In genomic region chr10:99265011-99265694, GRCm38 (mm10) we compare ENCODE assay signal across 8 mouse cellular contexts. TPM values are rescaled to one million over a fixed set of nuclear protein-coding genes. Genes with fewer than 3 reads are reported as not detected.
DNase-seq lines count a peak whose midpoint lies in the region; ATAC-seq and TF ChIP-seq lines count a peak whose summit lies in the region.

No protein-coding gene starts in this region.

- H3K4me2 ChIP-seq in embryonic facial prominence, embryonic 13.5 days = peak overlapping the region; percentile 86
- peak overlapping the region; percentile 85 for H3K4me2 ChIP-seq in hindbrain, embryonic 13.5 days
- H3K4me2 ChIP-seq in liver, embryonic 14.5 days (ENCODE audit: low read depth) = peak overlapping the region; percentile 50
- peak overlapping the region; percentile 93 for H3K4me2 ChIP-seq in neural tube, embryonic 11.5 days (ENCODE audit: low read depth)

- H3K4me3 ChIP-seq in embryonic facial prominence, embryonic 13.5 days = peak overlapping the region; percentile 74
- peak overlapping the region; percentile 55 for H3K4me3 ChIP-seq in hindbrain, embryonic 13.5 days
- H3K4me3 ChIP-seq in liver, embryonic 14.5 days (ENCODE audit: insufficient read depth in 1 of 2, low read depth in 2 of 2, low read length in 2 of 2) = peak overlapping the region; percentile 52 to 56
- H3K4me3 ChIP-seq in neural tube, embryonic 11.5 days (ENCODE audit: low read depth, low read length) = peak overlapping the region; percentile 52

- no peaks in the 10 kb centered on the region for H3K9me3 ChIP-seq in embryonic facial prominence, embryonic 13.5 days
- H3K9me3 ChIP-seq in hindbrain, embryonic 13.5 days = no peaks in the 10 kb centered on the region
- H3K9me3 ChIP-seq in liver, embryonic 14.5 days (ENCODE audit: control insufficient read depth, low read length) = no peaks in the 10 kb centered on the region
- H3K9me3 ChIP-seq in neural tube, embryonic 11.5 days (ENCODE audit: control insufficient read depth, low read length) = no peaks in the 10 kb centered on the region

- WGBS in embryonic facial prominence, embryonic 13.5 days = 2% methylated on average over 7 of the region's 7 CpGs
- 2% methylated on average over 7 of the region's 7 CpGs for WGBS in hindbrain, embryonic 13.5 days
- WGBS in liver, embryonic 14.5 days (ENCODE audit: insufficient replicate concordance) = 7% methylated on average over 7 of the region's 7 CpGs
- 2% methylated on average over 7 of the region's 7 CpGs for WGBS in neural tube, embryonic 11.5 days

- H3K9ac ChIP-seq in embryonic facial prominence, embryonic 13.5 days = peak overlapping the region; percentile 93
- H3K9ac ChIP-seq in hindbrain, embryonic 13.5 days = peak overlapping the region; percentile 89
- peak overlapping the region; percentile 16 for H3K9ac ChIP-seq in liver, embryonic 14.5 days (replicated peaks)
- H3K9ac ChIP-seq in neural tube, embryonic 11.5 days (ENCODE audit: low read length) = peak overlapping the region; percentile 69

- DNase-seq in thymus, postnatal 0 days (ENCODE audit: low spot score) = peak; percentile 27
- no peak for DNase-seq in thymus, postnatal 36 days
- DNase-seq in liver, embryonic 14.5 days (ENCODE audit: low read depth in 3 of 3, low spot score in 3 of 3) = no peak
- peak; percentile 65 for DNase-seq in neural tube, embryonic 11.5 days (ENCODE audit: low spot score)
- DNase-seq in spleen, adult 12 weeks (ENCODE audit: low spot score) = no peak
- DNase-seq in cerebellum, adult 18-20 months = no peak

- peaks cover 5% of the 10 kb centered on the region; the same call in 1 of the 2 replicates for H3K36me3 ChIP-seq in embryonic facial prominence, embryonic 13.5 days
- H3K36me3 ChIP-seq in hindbrain, embryonic 13.5 days = peaks cover 5% of the 10 kb centered on the region
- no peaks in the 10 kb centered on the region for H3K36me3 ChIP-seq in liver, embryonic 14.5 days (replicated peaks; ENCODE audit: control insufficient read depth, insufficient read depth, low read depth)
- H3K36me3 ChIP-seq in neural tube, embryonic 11.5 days (ENCODE audit: control insufficient read depth, insufficient read depth, low read length) = no peaks in the 10 kb centered on the region

- ATAC-seq in embryonic facial prominence, embryonic 13.5 days (ENCODE audit: insufficient number of reproducible peaks, insufficient read depth, low FRiP score, low TSS enrichment, low read depth) = no peak
- no peak for ATAC-seq in hindbrain, embryonic 13.5 days (ENCODE audit: low FRiP score)
- no peak for ATAC-seq in liver, embryonic 14.5 days (ENCODE audit: insufficient read depth)
- no peak for ATAC-seq in neural tube, embryonic 11.5 days (ENCODE audit: insufficient read depth, low FRiP score, low TSS enrichment)

- TF ChIP-seq EP300 in liver, embryonic 14.5 days (IDR thresholded peaks at IDR 0.05; ENCODE audit: low read depth) = 0 out of 2 replicates have a peak, but pooled peaks have one; percentile 11

- H3K27me3 ChIP-seq in embryonic facial prominence, embryonic 13.5 days = no peaks in the 10 kb centered on the region
- peaks cover 30% of the 10 kb centered on the region for H3K27me3 ChIP-seq in hindbrain, embryonic 13.5 days
- H3K27me3 ChIP-seq in liver, embryonic 14.5 days (ENCODE audit: control insufficient read depth, insufficient read depth, low read length) = peaks cover 41% of the 10 kb centered on the region
- 0 out of 2 replicates have a peak, but pooled peaks cover 2% of the 10 kb centered on the region for H3K27me3 ChIP-seq in neural tube, embryonic 11.5 days (ENCODE audit: control insufficient read depth, insufficient read depth, low read length)

- no peak for TF ChIP-seq CTCF in liver, embryonic 14.5 days (IDR thresholded peaks at IDR 0.05; ENCODE audit: low read depth)

- peak overlapping the region; percentile 98 for H3K27ac ChIP-seq in embryonic facial prominence, embryonic 13.5 days
- H3K27ac ChIP-seq in hindbrain, embryonic 13.5 days = peak overlapping the region; percentile 91
- no peak overlapping the region for H3K27ac ChIP-seq in liver, embryonic 14.5 days
- peak overlapping the region; percentile 80 for H3K27ac ChIP-seq in neural tube, embryonic 11.5 days (ENCODE audit: low read depth, low read length)

- H3K4me1 ChIP-seq in embryonic facial prominence, embryonic 13.5 days = peaks cover 54% of the 10 kb centered on the region
- H3K4me1 ChIP-seq in hindbrain, embryonic 13.5 days (replicated peaks) = peaks cover 58% of the 10 kb centered on the region
- H3K4me1 ChIP-seq in liver, embryonic 14.5 days (replicated peaks; ENCODE audit: control insufficient read depth in 2 of 2, insufficient read depth in 2 of 2, low read length in 1 of 2) = peaks cover 0 to 2% of the 10 kb centered on the region in 2 experiments; a peak in 1 of 4 replicates
- peaks cover 42% of the 10 kb centered on the region for H3K4me1 ChIP-seq in neural tube, embryonic 11.5 days (ENCODE audit: control insufficient read depth, insufficient read depth, low read length)

RNA-seq across cellular contexts. Expression of gene Dusp6, which starts 2.1 kb away (rescaled TPM):
- 33.7 and 34.4 TPM in 2 replicates for polyA plus RNA-seq in thymus, postnatal 0 days (2015; fragmentation: Nextera tagmentation; extraction: Ambion mirVana)
- polyA plus RNA-seq in embryonic facial prominence, embryonic 13.5 days (2015; fragmentation: Nextera tagmentation; extraction: Ambion mirVana) = 61.9 and 73.3 TPM in 2 replicates
- 27.2 and 27.7 TPM in 2 replicates for polyA plus RNA-seq in hindbrain, embryonic 13.5 days (2015; fragmentation: Nextera tagmentation; extraction: Ambion mirVana)
- polyA plus RNA-seq in liver, embryonic 14.5 days (2012; rRNA removed) = 6.5 and 8.3 TPM in 2 replicates
- 9.5 and 10.3 TPM in 2 replicates for polyA plus RNA-seq in liver, embryonic 14.5 days (2014; fragmentation: Nextera tagmentation; extraction: Ambion mirVana)
- 57.5 and 62.0 TPM in 2 replicates for polyA plus RNA-seq in neural tube, embryonic 11.5 days (2014; fragmentation: Nextera tagmentation; extraction: Ambion mirVana)

Comparison
In these comparisons a context has a peak if more than half of its experiments do, and no peak if none do; other contexts are left out.
1. DNase-seq: peak in thymus, postnatal 0 days (single experiment) and neural tube, embryonic 11.5 days (single experiment); none in thymus, postnatal 36 days (0 of 2), liver, embryonic 14.5 days (0 of 3), spleen, adult 12 weeks (single experiment) and cerebellum, adult 18-20 months (0 of 2).
2. H3K9ac ChIP-seq: peak in every context shown above with its lines; median percentile 93 in embryonic facial prominence, embryonic 13.5 days; 89 in hindbrain, embryonic 13.5 days; 69 in neural tube, embryonic 11.5 days; 16 in liver, embryonic 14.5 days.
3. Peak in every context shown above with its lines, with median percentiles within 50 percentile points of each other: H3K4me2 ChIP-seq and H3K4me3 ChIP-seq.